Mouse (Mus musculus) bone marrow macrophage, adult 2 months (primary cell): ENCODE data around the gene Olfr167. TPM values are rescaled to one million over a fixed set of nuclear protein-coding genes. Genes with fewer than 3 reads are reported as not detected.
"Not testable (repeated sequence)": the region's sequence is repeated elsewhere in the genome, so short reads cannot be mapped to it uniquely, and the experiment has no call there.

ENCODE experiments used
- H3K27ac ChIP-seq: 2 replicates; pipeline ENCODE4 v1.5.1; 2012; ENCODE audit warnings: low read depth, low read length; ENCODE audit not compliant: insufficient read depth
- H3K4me1 ChIP-seq: 2 replicates; pipeline ENCODE4 v1.6.1; 2012; ENCODE audit warnings: low read length; ENCODE audit not compliant: control insufficient read depth, insufficient read depth
- H3K4me3 ChIP-seq: 2 replicates; pipeline ENCODE4 v1.5.1; 2012; ENCODE audit warnings: mild to moderate bottlenecking, low read length, moderate library complexity; ENCODE audit not compliant: insufficient read depth
- CTCF ChIP-seq: IDR thresholded peaks from 2 replicates; pipeline ENCODE4 v1.5.1; 2012; ENCODE audit warnings: low read depth, mild to moderate bottlenecking, low read length, moderate library complexity
- POLR2A ChIP-seq: IDR thresholded peaks from 2 replicates; pipeline ENCODE4 v1.6.1; 2012; ENCODE audit warnings: mild to moderate bottlenecking, low read depth, low read length, borderline replicate concordance
- polyA plus RNA-seq: library from polyadenylated mRNA; stranded (reverse); fragments of >200 nt; gene quantifications from 2 replicates; pipeline ENCODE4 v1.2.4, GENCODE M21; 2012; ENCODE audit not compliant: missing spikeins, insufficient read depth, insufficient read length

Olfr167 gene
- polyA plus RNA-seq: 0.17 TPM in 1 of 2 replicates, not detected in the other

DNA sequence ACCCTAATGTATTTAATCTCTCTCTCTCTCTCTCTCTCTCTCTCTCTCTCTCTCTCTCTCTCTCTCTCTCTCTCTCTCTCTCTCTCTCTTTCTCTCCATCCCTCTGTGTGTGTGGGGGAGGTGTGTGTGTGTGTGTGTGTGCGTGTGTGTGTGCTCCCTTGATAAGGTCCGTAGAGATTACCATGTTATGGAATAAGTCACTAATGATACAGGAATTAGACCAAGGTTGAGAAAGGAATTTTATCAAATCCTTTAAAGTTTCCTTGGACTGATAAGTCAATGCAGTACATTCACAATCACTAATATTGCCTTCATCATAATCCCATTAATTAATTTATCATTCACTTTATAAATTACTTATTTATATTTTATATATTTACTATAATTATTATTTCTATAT is at the start of gene Olfr167:
Olfr167 (minus strand) TSS at position 101 of the 400 bp plus-strand sequence.
- TF ChIP-seq CTCF (no peak), POLR2A (no peak)
- Histone ChIP-seq H3K4me3 (no peak within 1 kb of the TSS), H3K27ac (no peak within 1 kb of the TSS), H3K4me1 (no peaks in the 10 kb centered on the region)

GRCm38 (mm10) chr16:19571709-19572108 is 49.6 kb upstream of the Olfr167 start, which contains the start of gene Olfr169:
TSS of gene Olfr169 (minus strand) at chr16:19571809.
- H3K4me3 ChIP-seq, H3K4me1 ChIP-seq, H3K27ac ChIP-seq: not testable (repeated sequence)

- not testable (repeated sequence) for H3K4me1 ChIP-seq, H3K27ac ChIP-seq, H3K4me3 ChIP-seq
These were observed 31.4 kb upstream of the Olfr167 start for GRCm38 (mm10) chr16:19553429-19553828.

DNA sequence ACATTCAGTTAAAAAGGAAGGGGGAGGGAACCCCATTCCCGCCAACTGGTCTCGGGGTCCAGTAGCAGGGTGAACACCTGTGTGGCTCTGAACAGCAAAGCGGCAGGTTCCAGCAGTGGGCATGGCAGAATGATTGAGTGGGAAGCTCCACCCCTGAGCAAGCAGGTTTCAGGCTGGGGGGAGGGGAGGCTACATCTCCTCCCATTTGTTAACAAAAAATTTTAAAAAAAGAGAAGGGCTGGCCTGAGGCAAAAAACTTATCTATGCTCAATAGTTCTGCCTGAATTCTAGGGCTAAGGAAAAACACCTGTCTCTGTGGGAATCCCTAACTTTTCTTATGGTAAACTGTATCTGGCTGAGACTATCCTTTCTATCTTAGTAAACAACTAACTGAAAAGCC is 30.2 kb upstream of the Olfr167 start:
- H3K4me3 ChIP-seq, H3K27ac ChIP-seq, H3K4me1 ChIP-seq: not testable (repeated sequence)

GRCm38 (mm10) chr16:19535455-19535854 is 13.4 kb upstream of the Olfr167 start, which contains the start of gene Olfr168:
TSS of gene Olfr168 (minus strand) at chr16:19535555.
- H3K27ac ChIP-seq: no peak within 1 kb of the TSS
- no peaks in the 10 kb centered on the region for H3K4me1 ChIP-seq
- TF ChIP-seq CTCF (no peak), POLR2A (no peak)
- no peak within 1 kb of the TSS for H3K4me3 ChIP-seq

- no peak for TF ChIP-seq CTCF
- TF ChIP-seq POLR2A: no peak
- H3K4me1 ChIP-seq: no peaks in the 10 kb centered on the region
- H3K4me3 ChIP-seq: no peak within 1 kb of the TSS
- H3K27ac ChIP-seq: no peak within 1 kb of the TSS
These were observed 38.7 kb downstream of the Olfr167 start, which contains the start of gene Olfr166 for GRCm38 (mm10) chr16:19483394-19483793. TSS of gene Olfr166 (plus strand) at chr16:19483694.

GRCm38 (mm10) chr16:19464365-19464764 is 57.7 kb downstream of the Olfr167 start:
- H3K4me3 ChIP-seq: no peak overlapping the region
- TF ChIP-seq CTCF (no peak), POLR2A (no peak)
- H3K27ac ChIP-seq: no peak overlapping the region
- H3K4me1 ChIP-seq: no peaks in the 10 kb centered on the region

Other genes starting within 250 kb of the Olfr167 start
- gene Olfr164, start 208.2 kb downstream of the Olfr167 start, polyA plus RNA-seq: not detected in 2 replicates
- not detected in 2 replicates for gene Olfr165, start 99.1 kb downstream of the Olfr167 start, polyA plus RNA-seq
- gene Olfr166, start 38.6 kb downstream of the Olfr167 start, polyA plus RNA-seq: not detected in 2 replicates
- gene Olfr168, start 13.3 kb upstream of the Olfr167 start, polyA plus RNA-seq: not detected in 2 replicates
- gene Olfr169, start 49.5 kb upstream of the Olfr167 start, polyA plus RNA-seq: not detected in 2 replicates
- gene Olfr170, start 89.6 kb upstream of the Olfr167 start, polyA plus RNA-seq: not detected in 2 replicates
- not detected in 2 replicates for gene Olfr171, start 107.7 kb upstream of the Olfr167 start, polyA plus RNA-seq
- not detected in 2 replicates for gene Lamp3, start 184.1 kb upstream of the Olfr167 start, polyA plus RNA-seq
- gene B3gnt5, start 237.9 kb upstream of the Olfr167 start, polyA plus RNA-seq: 0.98 and 1.1 TPM in 2 replicates